Mouse (Mus musculus): ENCODE results near the gene Pfdn4.

The Pfdn4 gene

DNA sequence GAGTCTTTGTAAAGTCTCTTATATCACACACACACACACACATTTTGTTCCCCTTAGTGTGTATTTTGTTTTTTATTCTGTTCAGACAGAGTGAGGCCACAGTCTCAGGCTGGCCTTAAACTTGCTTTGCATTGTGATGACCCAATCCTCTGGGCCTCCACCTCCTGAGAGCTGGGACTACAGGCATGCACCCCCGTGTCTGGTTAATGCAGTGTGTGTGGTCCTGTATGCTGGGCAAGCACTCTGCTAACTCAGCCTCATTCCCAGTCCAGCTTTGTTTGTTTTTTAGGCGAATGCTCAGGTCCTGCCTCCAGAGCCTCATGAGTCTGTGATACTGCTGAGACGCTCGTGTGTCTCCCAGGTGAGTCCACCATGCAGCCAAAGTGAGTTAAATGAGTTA lies 51.8 kb downstream of the Pfdn4 start:
- no peak for DNase-seq (ENCODE audit: extremely low read depth, low read depth)

DNA sequence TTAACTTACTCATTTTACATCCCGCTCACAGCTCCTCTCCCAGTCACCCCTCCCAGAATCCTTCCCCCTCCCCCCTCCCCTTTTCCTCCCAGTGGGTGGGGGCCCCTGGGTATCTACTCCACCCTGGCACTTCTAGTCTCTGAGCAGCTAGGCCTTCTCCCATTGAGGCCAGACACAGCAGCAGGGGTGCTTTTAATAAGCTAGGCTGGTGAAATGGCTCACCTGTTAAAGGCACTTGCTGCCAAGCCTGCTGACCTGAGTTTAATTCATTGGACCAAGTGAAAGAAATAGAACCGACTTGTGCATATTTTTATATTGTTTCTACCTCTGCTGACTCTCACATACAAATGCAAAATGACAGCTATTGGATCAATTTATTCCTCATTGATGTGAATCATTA lies 52.9 kb downstream of the Pfdn4 start:
- no peak for DNase-seq (ENCODE audit: extremely low read depth, low read depth)

DNA sequence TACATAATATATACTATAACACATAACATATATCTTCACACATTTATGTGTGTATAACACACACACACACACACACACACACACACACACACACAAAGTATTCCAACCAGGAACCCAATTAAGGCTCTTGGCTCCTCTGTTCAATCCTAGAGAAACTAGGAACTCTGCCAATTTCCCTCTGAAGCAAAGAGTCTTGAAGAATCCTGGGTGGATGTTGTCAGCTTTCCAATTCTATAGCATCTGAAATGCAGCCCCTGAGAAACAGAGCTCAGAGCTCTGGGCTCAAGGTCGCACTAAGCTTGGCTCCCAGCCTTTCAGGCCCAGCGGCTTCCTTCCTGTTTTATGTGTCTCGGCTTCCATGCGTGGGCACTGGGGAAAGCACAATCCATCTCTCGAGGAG lies 54.0 kb downstream of the Pfdn4 start:
- DNase-seq (ENCODE audit: extremely low read depth, low read depth) = no peak

DNA sequence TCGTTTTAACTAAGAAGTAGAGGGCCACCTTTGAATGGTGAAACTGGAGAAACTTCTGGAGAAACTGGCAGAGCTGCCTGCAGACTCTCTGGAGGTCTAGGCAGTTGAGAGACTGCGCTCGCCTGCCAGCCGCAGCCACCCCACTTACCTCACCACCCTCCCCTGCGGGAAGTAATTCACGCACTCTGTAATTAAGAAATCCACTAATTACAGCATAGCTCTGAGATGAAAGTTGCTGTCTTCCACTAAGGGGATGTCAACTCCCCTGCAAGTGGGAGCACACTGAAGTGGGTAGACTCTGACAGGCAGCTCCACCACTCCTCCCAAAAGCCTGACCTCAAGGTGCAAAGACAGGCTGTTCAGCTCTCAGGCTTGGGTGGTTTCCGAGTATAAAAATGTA lies 55.9 kb downstream of the Pfdn4 start:
- DNase-seq (ENCODE audit: extremely low read depth, low read depth) = no peak

DNA sequence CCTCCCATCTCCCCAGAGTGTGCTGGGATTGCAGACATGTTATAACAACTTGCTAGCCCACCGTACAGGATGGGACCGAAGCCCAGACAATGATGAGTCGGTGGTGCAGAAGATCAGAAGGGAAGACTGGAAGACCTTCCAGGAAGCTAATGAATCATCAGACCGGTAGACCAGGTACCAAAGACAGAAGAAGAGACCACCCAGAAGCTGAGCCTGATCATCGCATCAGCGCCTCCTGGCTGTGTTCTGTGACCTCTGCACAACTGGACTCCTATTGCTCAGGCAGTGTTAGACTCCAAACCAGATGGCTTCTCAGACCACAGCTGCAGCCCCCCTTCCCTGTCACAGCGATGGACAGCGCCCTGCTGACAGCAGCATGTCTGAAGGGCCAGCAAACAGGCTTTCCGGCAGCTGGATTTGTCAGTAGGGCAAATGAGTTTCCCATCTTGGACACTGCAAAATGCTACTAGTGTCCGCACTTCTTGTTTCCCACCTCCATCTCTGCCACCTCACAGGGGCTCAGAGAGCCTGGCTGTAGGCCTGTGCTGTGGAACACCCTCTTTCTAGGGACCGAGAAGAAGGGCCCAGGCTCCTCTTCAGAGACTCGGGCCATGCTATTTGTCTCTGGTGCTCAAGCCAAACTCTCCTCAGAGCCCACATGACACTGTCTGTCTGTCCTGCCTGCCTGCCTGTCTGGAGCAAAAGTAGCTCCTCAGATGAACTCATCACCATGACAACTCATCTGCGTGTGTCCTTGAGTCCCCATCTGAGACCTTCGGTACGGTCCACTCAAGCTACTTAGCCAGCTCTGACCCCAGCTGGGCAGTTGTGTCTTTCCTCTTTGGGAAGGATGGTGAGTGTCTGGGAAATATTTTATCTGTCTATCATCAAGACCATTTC lies 68.0 kb downstream of the Pfdn4 start:
- no peak for DNase-seq (ENCODE audit: extremely low read depth, low read depth)

DNA sequence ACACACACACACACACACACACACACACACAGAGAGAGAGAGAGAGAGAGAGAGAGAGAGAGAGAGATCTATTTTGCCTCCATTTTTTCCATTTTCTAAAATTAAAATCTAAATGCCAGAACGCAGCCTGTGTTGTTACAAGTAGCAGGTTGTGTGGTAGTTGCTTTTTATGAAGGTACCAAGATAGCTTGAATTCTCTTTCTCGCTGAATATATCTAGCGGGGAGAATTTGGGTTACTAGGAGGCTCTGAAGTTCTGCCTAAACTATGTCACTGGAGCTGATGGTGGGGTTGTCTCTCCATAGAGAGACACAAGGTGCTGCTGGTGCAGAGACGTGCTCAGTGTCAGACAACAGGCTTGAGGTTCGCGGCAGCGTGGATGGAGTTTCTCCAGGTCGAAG lies 68.8 kb downstream of the Pfdn4 start:
- DNase-seq (ENCODE audit: extremely low read depth, low read depth) = no peak

Measured in MEL-GATA-1-ER (cell line).